Mouse (Mus musculus) thymus, postnatal 10 days (tissue): Measurements from ENCODE around the gene Insc.

Experiments
- DNase-seq, 2 experiments: peaks; one replicate each; pipeline ENCODE4 v3.0.0; 2021; ENCODE audit warnings: low spot score in 2 of 2

The Insc gene

DNA sequence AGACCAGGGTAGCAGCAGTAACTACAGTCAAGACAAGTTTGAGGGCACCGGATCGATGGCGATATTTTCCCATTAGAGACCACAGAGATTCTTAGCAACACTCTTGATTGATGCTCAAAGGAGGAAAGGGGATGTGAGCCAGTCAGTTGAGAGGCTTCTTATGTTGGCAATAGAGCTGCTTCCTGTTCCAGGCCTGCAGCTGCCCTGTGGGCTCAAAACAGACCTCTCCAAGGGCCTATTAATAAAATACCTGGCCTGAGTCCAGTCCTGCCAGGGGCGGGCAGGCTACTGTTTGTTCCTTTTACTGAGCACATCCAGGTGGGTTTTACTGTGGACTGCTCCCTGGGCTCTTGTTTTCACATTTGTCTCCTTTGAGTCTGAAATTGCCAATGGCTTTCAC is 83.9 kb downstream of the Insc start:
- DNase-seq: no peak

DNA sequence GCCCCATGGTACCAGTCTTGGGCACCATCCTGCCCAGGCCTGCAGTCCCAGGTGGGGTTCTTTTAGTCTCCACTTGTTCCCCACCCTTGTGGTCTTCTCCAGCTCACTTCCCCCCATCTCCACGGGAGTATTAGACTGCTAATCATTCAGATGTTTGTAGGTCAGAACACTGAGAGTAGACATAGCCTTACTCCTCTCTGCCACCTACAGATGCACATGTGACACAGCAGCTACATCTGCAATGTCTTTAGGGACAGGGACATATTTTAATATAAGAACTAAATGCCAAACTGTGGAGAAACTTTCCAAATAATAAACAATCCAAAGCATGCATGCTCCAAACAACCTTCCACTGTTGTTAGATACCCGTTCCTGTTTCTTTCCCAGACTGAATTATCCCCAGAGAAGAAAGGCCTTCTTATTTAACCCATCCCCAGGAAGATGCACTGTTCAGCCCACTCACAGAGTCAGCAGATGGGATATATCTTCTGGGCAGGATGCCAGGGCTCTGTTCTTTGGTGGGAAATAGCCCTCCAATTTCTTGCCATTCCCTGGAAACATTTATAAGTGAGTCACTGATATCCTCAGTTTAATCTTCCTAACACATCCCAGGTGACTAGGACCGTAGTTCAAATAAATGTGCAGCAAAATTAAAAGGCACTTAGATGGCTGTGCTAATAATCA is 88.9 kb downstream of the Insc start:
- DNase-seq: no peak

DNA sequence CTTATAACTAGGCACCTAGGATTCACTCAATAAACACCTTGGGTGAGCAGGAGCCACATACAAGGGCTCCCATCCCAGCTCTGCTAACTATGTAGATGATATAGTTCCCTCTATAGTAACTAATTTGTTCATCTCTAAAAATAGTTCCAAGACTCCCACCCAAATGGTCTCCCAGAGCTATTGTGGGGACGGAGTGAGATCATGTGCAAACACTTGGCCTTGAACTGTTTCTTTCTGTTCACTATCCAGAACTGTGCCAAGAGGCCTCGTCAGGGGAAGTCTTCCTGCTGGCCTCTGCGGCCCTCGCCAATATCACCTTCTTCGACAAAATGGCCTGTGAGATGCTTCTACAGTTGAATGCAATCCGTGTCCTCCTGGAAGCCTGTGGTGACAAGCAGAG is 91.0 kb downstream of the Insc start:
- no peak for DNase-seq

DNA sequence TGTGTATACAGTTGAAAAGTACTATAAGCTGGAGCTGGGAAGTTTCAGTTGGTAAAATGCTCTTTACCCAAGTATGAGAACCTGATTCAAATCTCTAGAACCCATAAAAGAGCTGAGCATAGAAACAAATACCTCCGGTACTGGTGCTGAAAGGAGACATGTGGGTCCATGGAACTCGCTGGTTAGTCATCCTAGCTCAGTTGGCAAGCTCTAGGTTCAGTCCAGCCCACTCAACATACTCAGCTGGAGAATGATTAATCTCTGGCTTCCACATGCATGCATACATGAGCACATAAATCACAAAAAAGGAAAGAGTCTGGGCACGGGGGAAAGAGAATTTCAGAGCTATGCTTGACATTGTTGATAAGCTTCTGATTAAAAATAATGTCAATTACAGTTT is 93.8 kb downstream of the Insc start:
- no peak for DNase-seq

DNA sequence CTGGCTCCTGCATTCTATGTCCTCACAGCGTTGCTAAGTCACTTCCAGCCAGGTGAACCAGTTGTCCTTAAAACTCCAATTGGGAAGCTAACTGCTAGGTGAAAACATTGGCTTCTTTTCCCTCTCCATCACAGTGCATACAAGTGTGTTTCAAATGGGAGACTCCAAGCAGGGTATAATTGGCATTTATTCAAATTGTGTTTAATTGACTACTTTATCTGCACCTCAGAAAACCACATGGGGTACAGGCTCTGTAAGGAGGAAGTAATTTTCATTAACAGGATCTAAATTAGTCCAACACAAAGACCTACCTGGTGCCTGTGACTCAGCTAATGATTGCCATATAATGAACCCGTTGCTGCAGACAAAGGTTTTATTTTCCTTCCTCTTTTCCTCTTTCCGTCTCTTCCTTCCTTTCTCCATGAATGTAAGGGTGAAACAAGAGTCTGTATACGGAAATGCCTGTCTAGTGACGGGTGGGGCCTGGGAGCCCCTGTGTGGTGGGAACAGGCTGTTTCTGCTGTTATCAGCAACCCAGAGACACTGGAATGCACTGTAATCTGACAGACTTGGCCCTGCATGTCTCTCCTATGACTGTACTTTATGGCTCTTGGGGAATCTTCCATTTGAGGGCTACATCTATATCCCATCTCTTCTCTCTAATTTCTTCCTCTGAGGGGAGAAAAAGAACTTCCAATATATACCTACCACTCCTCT is 96.7 kb downstream of the Insc start:
- DNase-seq: no peak

- DNase-seq: no peak
Measured at GRCm38 (mm10) chr7:114842644-114843211, 99.2 kb downstream of the Insc start.

DNA sequence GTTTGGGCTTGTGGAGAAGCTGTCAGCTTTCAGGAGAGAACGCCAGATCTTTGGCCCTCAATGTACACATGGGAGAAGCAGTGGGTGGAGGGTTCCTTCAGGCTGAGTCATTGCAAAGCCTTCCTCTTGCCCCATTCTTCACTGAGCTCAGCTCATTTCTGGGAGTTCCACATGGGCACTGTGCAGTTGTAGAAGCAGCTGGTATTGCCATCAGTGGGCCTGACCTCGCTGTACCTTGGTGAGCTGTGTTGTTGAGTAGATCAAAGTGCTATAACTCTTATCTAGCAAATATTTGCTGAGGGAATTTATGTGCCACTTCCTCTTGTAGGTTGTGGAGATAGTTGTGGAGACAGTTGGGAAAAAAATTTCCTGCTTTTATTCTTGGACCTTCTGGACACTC is 103.7 kb downstream of the Insc start:
- no peak for DNase-seq

GRCm38 (mm10) chr7:114852387-114852786 is 108.9 kb downstream of the Insc start:
- no peak for DNase-seq

DNA sequence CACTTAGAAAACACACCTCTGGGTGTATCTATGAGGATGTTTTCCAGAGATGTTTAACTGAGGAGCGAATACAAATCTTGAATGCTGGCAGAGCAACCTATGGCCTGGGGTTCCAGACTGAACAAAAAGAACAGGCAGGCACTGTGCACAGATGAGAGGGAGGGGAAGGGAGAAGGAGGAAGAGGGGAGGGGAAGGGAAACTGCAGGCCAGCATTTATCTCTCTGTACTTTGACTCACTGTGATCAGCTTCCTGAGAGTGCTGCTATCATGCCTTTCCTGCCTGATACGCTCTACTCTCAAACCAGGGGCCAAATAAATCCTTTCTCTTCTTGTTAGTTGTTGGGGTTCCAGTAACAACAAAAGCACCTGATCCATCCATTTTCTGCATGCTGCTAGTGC is 110.7 kb downstream of the Insc start:
- no peak for DNase-seq

- no peak for DNase-seq
Measured at GRCm38 (mm10) chr7:114860858-114861523, 117.5 kb downstream of the Insc start.

GRCm38 (mm10) chr7:114873315-114874012 is 130.0 kb downstream of the Insc start:
- no peak for DNase-seq

- no peak for DNase-seq
Measured at GRCm38 (mm10) chr7:114874032-114874441, 130.5 kb downstream of the Insc start.

DNA sequence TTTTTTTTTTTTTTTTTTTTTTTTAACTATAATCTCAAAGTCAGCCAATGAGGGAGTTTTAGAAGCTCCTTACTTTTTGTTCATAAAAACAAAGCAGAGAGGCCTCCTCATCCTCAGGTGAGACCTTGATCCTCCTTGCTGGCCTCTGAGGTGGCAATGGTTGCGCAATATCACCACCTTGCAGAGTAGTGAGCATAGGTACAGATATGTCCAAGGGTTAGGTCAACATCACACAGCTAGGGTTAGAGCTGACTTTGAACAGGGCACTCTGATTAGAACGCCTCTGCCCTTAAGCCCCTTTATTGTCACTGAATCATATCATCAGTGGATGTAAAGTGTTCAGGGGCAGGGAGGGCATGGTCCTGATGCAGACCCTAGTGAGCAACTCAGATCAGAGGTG is 131.1 kb downstream of the Insc start:
- no peak for DNase-seq

GRCm38 (mm10) chr7:114883602-114884001 is 140.1 kb downstream of the Insc start:
- DNase-seq: no peak

GRCm38 (mm10) chr7:114886933-114887332 is 143.4 kb downstream of the Insc start:
- no peak for DNase-seq

GRCm38 (mm10) chr7:114890215-114890614 is 146.7 kb downstream of the Insc start:
- no peak for DNase-seq

DNA sequence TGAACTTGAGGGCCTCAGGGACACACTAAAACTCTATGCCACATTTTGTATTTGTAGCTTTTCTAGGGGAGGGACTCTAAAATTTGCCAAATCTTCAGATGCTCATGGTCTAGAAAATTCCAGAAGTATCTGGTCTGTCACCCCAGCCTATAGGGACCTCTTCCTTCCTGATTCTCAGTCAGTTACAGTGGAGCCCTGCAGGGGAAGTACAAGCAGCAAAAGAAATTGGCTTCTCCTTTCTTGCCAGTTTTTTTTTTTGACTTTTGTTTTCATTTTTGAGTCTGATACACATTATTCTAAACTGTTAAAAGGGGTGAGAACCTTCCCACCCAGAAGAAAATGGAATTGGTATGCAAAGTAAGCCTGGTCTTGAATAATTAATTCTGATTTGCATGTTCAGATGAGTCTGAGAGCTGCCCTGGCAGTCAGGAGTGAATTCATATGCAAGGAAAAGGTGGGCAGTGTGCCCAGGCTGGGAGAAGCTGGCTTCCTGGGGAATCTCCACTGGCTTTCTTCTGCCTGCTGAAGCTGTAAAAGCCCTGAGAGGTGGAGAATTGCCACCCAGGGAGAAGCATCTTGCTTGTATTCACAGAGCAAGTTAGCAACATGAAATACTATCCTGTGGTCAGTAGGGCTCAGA is 149.2 kb downstream of the Insc start:
- DNase-seq: no peak

GRCm38 (mm10) chr7:114893889-114894288 is 150.4 kb downstream of the Insc start:
- no peak for DNase-seq

DNA sequence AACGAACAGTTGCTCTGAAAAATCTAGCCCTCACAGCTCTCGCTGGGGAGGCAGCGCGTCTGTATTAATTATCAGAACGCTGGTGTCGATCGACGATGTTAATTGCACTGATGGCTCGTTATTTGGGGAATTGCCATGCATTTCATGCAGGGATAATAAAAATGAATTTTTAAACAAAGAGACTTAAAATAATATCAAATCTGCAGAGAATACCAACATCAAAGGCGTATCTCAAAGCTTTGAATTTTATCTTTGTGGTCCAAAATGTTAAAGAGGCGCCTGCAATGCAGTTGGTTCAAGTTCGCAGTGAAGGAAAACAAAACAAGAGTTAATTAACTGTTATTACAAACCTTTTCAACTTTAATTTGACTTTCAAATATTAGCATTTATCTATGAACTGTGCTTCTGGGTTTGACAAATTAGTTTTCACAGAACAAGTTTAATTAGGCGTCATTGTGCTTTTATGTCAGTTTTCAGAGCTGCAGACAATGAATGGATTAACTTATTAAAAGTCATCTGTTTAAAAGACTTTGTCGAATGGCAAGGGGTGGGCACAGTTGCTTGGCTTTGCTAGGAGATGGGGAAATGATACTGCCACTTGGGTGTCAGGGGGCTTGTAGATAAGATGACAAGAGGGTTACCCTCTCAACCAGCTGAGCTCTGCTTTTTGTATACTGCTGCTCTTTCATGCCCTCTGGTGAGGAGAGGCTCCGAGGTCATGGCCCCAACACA is 153.6 kb downstream of the Insc start:
- no peak for DNase-seq
